Comparison of ENCODE assay signal across 16 mouse cellular contexts in the genomic region with DNA sequence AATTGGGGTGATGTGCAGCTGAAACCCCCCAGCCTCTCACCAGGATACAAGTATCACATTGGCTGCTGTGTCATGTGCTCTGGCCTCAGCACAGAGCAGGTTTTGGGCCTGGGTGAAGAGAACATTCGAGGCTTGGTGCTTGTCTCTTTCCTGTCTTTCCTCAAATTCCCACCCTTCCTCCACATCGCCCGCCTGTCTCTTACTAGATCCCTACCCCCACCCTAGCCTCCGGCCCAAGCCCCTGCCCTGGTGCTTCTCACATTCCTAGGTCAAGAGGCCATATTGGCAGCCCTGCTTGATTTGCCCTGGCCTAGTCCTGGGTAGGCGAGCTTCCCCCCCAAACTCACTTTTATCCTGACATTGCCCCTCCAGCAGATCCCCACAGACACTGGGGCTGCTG. TPM values are rescaled to one million over a fixed set of nuclear protein-coding genes. Genes with fewer than 3 reads are reported as not detected.
DNase-seq lines count a peak whose midpoint lies in the region; ATAC-seq and TF ChIP-seq lines count a peak whose summit lies in the region.
"Had no signal": no experiment of that assay in that cellular context is flagged by ENCODE, and none has a peak within 500 bp of the region (broad histone marks: within the 10 kb centered on the region; RNA-seq: fewer than 3 reads in every experiment).

No protein-coding gene starts in this region.

- no peaks in the 10 kb centered on the region for H3K9me3 ChIP-seq in forebrain, embryonic 10.5 days
- no peaks in the 10 kb centered on the region for H3K9me3 ChIP-seq in forebrain, postnatal 0 days (ENCODE audit: low read length)
- no peaks in the 10 kb centered on the region for H3K9me3 ChIP-seq in midbrain, embryonic 11.5 days (ENCODE audit: control insufficient read depth, low read length)
- H3K9me3 ChIP-seq in midbrain, embryonic 13.5 days, result no peaks in the 10 kb centered on the region
- no peaks in the 10 kb centered on the region for H3K9me3 ChIP-seq in embryonic facial prominence, embryonic 13.5 days
- H3K9me3 ChIP-seq: embryonic facial prominence, embryonic 12.5 days; heart, embryonic 15.5 days; limb, embryonic 12.5 days had no signal

- no peak overlapping the region for H3K9ac ChIP-seq in forebrain, postnatal 0 days
- no peak overlapping the region; the same call in 1 of the 2 replicates for H3K9ac ChIP-seq in midbrain, embryonic 11.5 days (ENCODE audit: low read length)
- no peak overlapping the region for H3K9ac ChIP-seq in midbrain, embryonic 13.5 days (replicated peaks)
- H3K9ac ChIP-seq in embryonic facial prominence, embryonic 13.5 days, result peak overlapping the region; percentile 32; the same call in 1 of the 2 replicates
- H3K9ac ChIP-seq in heart, adult 2 months (ENCODE audit: low read depth, low read length), result no peak overlapping the region
- H3K9ac ChIP-seq: embryonic facial prominence, embryonic 12.5 days; heart, embryonic 15.5 days; limb, embryonic 12.5 days; lung, embryonic 14.5 days had no signal

- no peaks in the 10 kb centered on the region for H3K36me3 ChIP-seq in forebrain, embryonic 10.5 days (replicated peaks)
- H3K36me3 ChIP-seq in forebrain, postnatal 0 days (ENCODE audit: insufficient read depth), result no peaks in the 10 kb centered on the region
- H3K36me3 ChIP-seq in midbrain, embryonic 11.5 days (ENCODE audit: control insufficient read depth, insufficient read depth, low read length), result no peaks in the 10 kb centered on the region
- no peaks in the 10 kb centered on the region for H3K36me3 ChIP-seq in midbrain, embryonic 13.5 days
- H3K36me3 ChIP-seq in embryonic facial prominence, embryonic 13.5 days, result no peaks in the 10 kb centered on the region
- no peaks in the 10 kb centered on the region for H3K36me3 ChIP-seq in heart, adult 2 months (ENCODE audit: control insufficient read depth, insufficient read depth, low read length)
- H3K36me3 ChIP-seq: embryonic facial prominence, embryonic 12.5 days; heart, embryonic 15.5 days; limb, embryonic 12.5 days had no signal

- H3K27ac ChIP-seq in forebrain, embryonic 10.5 days, result peak overlapping the region; percentile 51; the same call in 1 of the 2 replicates
- no peak overlapping the region for H3K27ac ChIP-seq in forebrain, postnatal 0 days (ENCODE audit: low read depth, low read length)
- no peak overlapping the region for H3K27ac ChIP-seq in midbrain, embryonic 11.5 days (ENCODE audit: low read depth, low read length)
- H3K27ac ChIP-seq in midbrain, embryonic 13.5 days, result no peak overlapping the region
- no peak overlapping the region for H3K27ac ChIP-seq in embryonic facial prominence, embryonic 13.5 days
- no peak overlapping the region for H3K27ac ChIP-seq in heart, adult 2 months
- H3K27ac ChIP-seq: hindbrain, postnatal 0 days; limb, embryonic 12.5 days; stomach, postnatal 0 days had no signal

- no peak overlapping the region for H3K4me2 ChIP-seq in forebrain, postnatal 0 days (ENCODE audit: low read depth)
- no peak overlapping the region for H3K4me2 ChIP-seq in midbrain, embryonic 11.5 days
- H3K4me2 ChIP-seq in midbrain, embryonic 13.5 days (replicated peaks), result no peak overlapping the region
- no peak overlapping the region for H3K4me2 ChIP-seq in embryonic facial prominence, embryonic 13.5 days
- H3K4me2 ChIP-seq: embryonic facial prominence, embryonic 12.5 days; heart, embryonic 15.5 days; limb, embryonic 12.5 days; lung, embryonic 14.5 days had no signal

- no peak for ATAC-seq in forebrain, postnatal 0 days
- no peak for ATAC-seq in midbrain, embryonic 11.5 days (ENCODE audit: low FRiP score)
- ATAC-seq in midbrain, embryonic 13.5 days, result no peak
- ATAC-seq in embryonic facial prominence, embryonic 13.5 days (ENCODE audit: insufficient number of reproducible peaks, insufficient read depth, low FRiP score, low TSS enrichment, low read depth), result no peak
- ATAC-seq: hindbrain, postnatal 0 days had no signal

- intact Hi-C loops in heart, adult 2 months (cut with DNase I), result no loop called here

- no peaks in the 10 kb centered on the region for H3K79me2 ChIP-seq in heart, adult 2 months (replicated peaks; ENCODE audit: control insufficient read depth, insufficient read depth, low read length)

- no peak for TF ChIP-seq EP300 in heart, adult 2 months (IDR thresholded peaks at IDR 0.05; ENCODE audit: insufficient read depth, low read depth, low read length)

- TF ChIP-seq CTCF in forebrain, postnatal 0 days (IDR thresholded peaks at IDR 0.05; ENCODE audit: low read depth), result no peak
- no peak for TF ChIP-seq CTCF in heart, adult 2 months (IDR thresholded peaks at IDR 0.05)

- no peak for TF ChIP-seq POLR2A in heart, adult 2 months (IDR thresholded peaks at IDR 0.05; ENCODE audit: insufficient read depth, low read depth, low read length)

- H3K27me3 ChIP-seq in forebrain, embryonic 10.5 days (ENCODE audit: poor library complexity, severe bottlenecking), result no peaks in the 10 kb centered on the region
- H3K27me3 ChIP-seq in forebrain, postnatal 0 days (ENCODE audit: insufficient read depth, low read length), result no peaks in the 10 kb centered on the region
- no peaks in the 10 kb centered on the region for H3K27me3 ChIP-seq in midbrain, embryonic 11.5 days (ENCODE audit: control insufficient read depth, insufficient read depth, low read length)
- no peaks in the 10 kb centered on the region for H3K27me3 ChIP-seq in midbrain, embryonic 13.5 days
- no peaks in the 10 kb centered on the region for H3K27me3 ChIP-seq in embryonic facial prominence, embryonic 13.5 days
- no peaks in the 10 kb centered on the region for H3K27me3 ChIP-seq in heart, adult 2 months (ENCODE audit: control insufficient read depth, insufficient read depth, low read length)
- H3K27me3 ChIP-seq: embryonic facial prominence, embryonic 12.5 days; heart, embryonic 15.5 days; limb, embryonic 12.5 days had no signal

- no peak for DNase-seq in forebrain, embryonic 10.5 days (ENCODE audit: extremely low spot score, low spot score)
- no peak for DNase-seq in forebrain, postnatal 0 days
- peak; percentile 67 for DNase-seq in midbrain, embryonic 11.5 days (ENCODE audit: low spot score, missing footprints)
- peak; percentile 62 for DNase-seq in thymus, postnatal 4 days
- DNase-seq in heart, adult 2 months, result no peak
- DNase-seq in frontal cortex, postnatal 25 days (ENCODE audit: low spot score in 2 of 2), result no peak
- DNase-seq: adrenal gland, adult 2 months; kidney, adult 2 months had no signal

- no peak overlapping the region for H3K4me3 ChIP-seq in forebrain, embryonic 10.5 days
- H3K4me3 ChIP-seq in forebrain, postnatal 0 days (ENCODE audit: low read depth, low read length), result no peak overlapping the region
- no peak overlapping the region for H3K4me3 ChIP-seq in midbrain, embryonic 11.5 days (ENCODE audit: low read depth, low read length)
- no peak overlapping the region for H3K4me3 ChIP-seq in midbrain, embryonic 13.5 days (replicated peaks)
- H3K4me3 ChIP-seq in embryonic facial prominence, embryonic 13.5 days, result no peak overlapping the region
- no peak overlapping the region for H3K4me3 ChIP-seq in heart, adult 2 months
- H3K4me3 ChIP-seq: embryonic facial prominence, embryonic 12.5 days; heart, embryonic 15.5 days; limb, embryonic 12.5 days had no signal

- H3K4me1 ChIP-seq in forebrain, embryonic 10.5 days, result peaks cover 47% of the 10 kb centered on the region
- H3K4me1 ChIP-seq in forebrain, postnatal 0 days (ENCODE audit: insufficient read depth), result no peaks in the 10 kb centered on the region
- peaks cover under 1% of the 10 kb centered on the region; the same call in 1 of the 2 replicates for H3K4me1 ChIP-seq in midbrain, embryonic 11.5 days (ENCODE audit: control insufficient read depth, insufficient read depth, low read length)
- H3K4me1 ChIP-seq in midbrain, embryonic 13.5 days (replicated peaks), result peaks cover 4% of the 10 kb centered on the region
- peaks cover 17% of the 10 kb centered on the region for H3K4me1 ChIP-seq in embryonic facial prominence, embryonic 13.5 days
- H3K4me1 ChIP-seq in heart, adult 2 months (ENCODE audit: control insufficient read depth, insufficient read depth, low read length), result no peaks in the 10 kb centered on the region

- 74% methylated on average over 5 of the region's 5 CpGs for WGBS in forebrain, embryonic 10.5 days
- 72% methylated on average over 5 of the region's 5 CpGs for WGBS in forebrain, postnatal 0 days
- WGBS in midbrain, embryonic 11.5 days, result 78% methylated on average over 5 of the region's 5 CpGs
- WGBS in midbrain, embryonic 13.5 days, result 81% methylated on average over 5 of the region's 5 CpGs
- 53% methylated on average over 5 of the region's 5 CpGs for WGBS in embryonic facial prominence, embryonic 13.5 days
- 86% methylated on average over 5 of the region's 5 CpGs for WGBS in heart, adult 2 months

RNA-seq across cellular contexts. Expression of a gene that starts 9.5 kb away (rescaled TPM):
- 267 and 270 TPM in 2 replicates for polyA plus RNA-seq in forebrain, embryonic 10.5 days (2016; fragmentation: Nextera tagmentation; extraction: Ambion mirVana)
- total RNA-seq in forebrain, postnatal 0 days (2014; rRNA removed), result 124 and 162 TPM in 2 replicates
- 554 and 579 TPM in 2 replicates for polyA plus RNA-seq in forebrain, postnatal 0 days (2015; fragmentation: Nextera tagmentation; extraction: Ambion mirVana)
- polyA plus RNA-seq in midbrain, embryonic 11.5 days (2014; fragmentation: Nextera tagmentation; extraction: Ambion mirVana), result 308 and 312 TPM in 2 replicates
- 319 and 332 TPM in 2 replicates for polyA plus RNA-seq in midbrain, embryonic 13.5 days (2015; fragmentation: Nextera tagmentation; extraction: Ambion mirVana)
- 412 and 420 TPM in 2 replicates for polyA plus RNA-seq in embryonic facial prominence, embryonic 13.5 days (2015; fragmentation: Nextera tagmentation; extraction: Ambion mirVana)
- total RNA-seq in heart, adult 2 months (2021), result 10 to 100 TPM; 34.3 to 45.7 TPM
- 98.9 and 139 TPM in 2 replicates for polyA plus RNA-seq in heart, adult 2 months (2012; rRNA removed)

RNA-seq across cellular contexts. Expression of a gene that starts 16.7 kb away (rescaled TPM):
- 6.3 and 7.3 TPM in 2 replicates for polyA plus RNA-seq in forebrain, embryonic 10.5 days (2016; fragmentation: Nextera tagmentation; extraction: Ambion mirVana)
- 5.5 and 13.7 TPM in 2 replicates for total RNA-seq in forebrain, postnatal 0 days (2014; rRNA removed)
- 11.0 and 14.3 TPM in 2 replicates for polyA plus RNA-seq in forebrain, postnatal 0 days (2015; fragmentation: Nextera tagmentation; extraction: Ambion mirVana)
- polyA plus RNA-seq in midbrain, embryonic 11.5 days (2014; fragmentation: Nextera tagmentation; extraction: Ambion mirVana), result 3.0 and 4.7 TPM in 2 replicates
- 9.3 and 11.4 TPM in 2 replicates for polyA plus RNA-seq in midbrain, embryonic 13.5 days (2015; fragmentation: Nextera tagmentation; extraction: Ambion mirVana)
- polyA plus RNA-seq in embryonic facial prominence, embryonic 13.5 days (2015; fragmentation: Nextera tagmentation; extraction: Ambion mirVana), result 11.6 and 11.9 TPM in 2 replicates
- 1 to 10 TPM; 1.6 to 2.1 TPM for total RNA-seq in heart, adult 2 months (2021)
- 3.3 and 6.9 TPM in 2 replicates for polyA plus RNA-seq in heart, adult 2 months (2012; rRNA removed)

RNA-seq across cellular contexts. Expression of a gene that starts 24.2 kb away (rescaled TPM):
- polyA plus RNA-seq in forebrain, embryonic 10.5 days (2016; fragmentation: Nextera tagmentation; extraction: Ambion mirVana), result 4.1 and 5.0 TPM in 2 replicates
- 1.2 and 2.0 TPM in 2 replicates for total RNA-seq in forebrain, postnatal 0 days (2014; rRNA removed)
- polyA plus RNA-seq in forebrain, postnatal 0 days (2015; fragmentation: Nextera tagmentation; extraction: Ambion mirVana), result 4.1 and 4.6 TPM in 2 replicates
- polyA plus RNA-seq in midbrain, embryonic 11.5 days (2014; fragmentation: Nextera tagmentation; extraction: Ambion mirVana), result 4.3 and 4.7 TPM in 2 replicates
- polyA plus RNA-seq in midbrain, embryonic 13.5 days (2015; fragmentation: Nextera tagmentation; extraction: Ambion mirVana), result 2.2 and 2.7 TPM in 2 replicates
- 9.1 and 11.2 TPM in 2 replicates for polyA plus RNA-seq in embryonic facial prominence, embryonic 13.5 days (2015; fragmentation: Nextera tagmentation; extraction: Ambion mirVana)
- 1 to 10 TPM; 4.1 to 5.8 TPM for total RNA-seq in heart, adult 2 months (2021)
- polyA plus RNA-seq in heart, adult 2 months (2012; rRNA removed), result 9.0 and 19.2 TPM in 2 replicates
- total RNA-seq: hindbrain, postnatal 0 days had no signal

RNA-seq across cellular contexts. Expression of a gene that starts 58.4 kb away (rescaled TPM):
- polyA plus RNA-seq in forebrain, embryonic 10.5 days (2016; fragmentation: Nextera tagmentation; extraction: Ambion mirVana), result 1.7 and 3.5 TPM in 2 replicates
- total RNA-seq in forebrain, postnatal 0 days (2014; rRNA removed), result 3.4 and 11.8 TPM in 2 replicates
- polyA plus RNA-seq in forebrain, postnatal 0 days (2015; fragmentation: Nextera tagmentation; extraction: Ambion mirVana), result 3.7 and 4.5 TPM in 2 replicates
- polyA plus RNA-seq in midbrain, embryonic 11.5 days (2014; fragmentation: Nextera tagmentation; extraction: Ambion mirVana), result 0.89 and 0.98 TPM in 2 replicates
- 0.97 and 1.1 TPM in 2 replicates for polyA plus RNA-seq in midbrain, embryonic 13.5 days (2015; fragmentation: Nextera tagmentation; extraction: Ambion mirVana)
- 4.7 and 7.8 TPM in 2 replicates for polyA plus RNA-seq in embryonic facial prominence, embryonic 13.5 days (2015; fragmentation: Nextera tagmentation; extraction: Ambion mirVana)
- total RNA-seq in heart, adult 2 months (2021), result not detected
- polyA plus RNA-seq in heart, adult 2 months (2012; rRNA removed), result 0.49 TPM in 1 of 2 replicates, not detected in the other

Comparison
In these comparisons a context has a peak if more than half of its experiments do, and no peak if none do; other contexts are left out.
1. DNase-seq: peak in midbrain, embryonic 11.5 days (single experiment) and thymus, postnatal 4 days (single experiment); none in forebrain, embryonic 10.5 days (single experiment), forebrain, postnatal 0 days (single experiment), heart, adult 2 months (0 of 2) and frontal cortex, postnatal 25 days (0 of 2).